Mouse (Mus musculus): ENCODE data around the gene Trdmt1.

Trdmt1 gene

GRCm38 (mm10) chr2:13557145-13558030 is 12.9 kb upstream of the Trdmt1 start:
- no peak for DNase-seq (ENCODE audit: low spot score in 2 of 2)

- no peak for DNase-seq (ENCODE audit: low spot score in 2 of 2)
Observed at GRCm38 (mm10) chr2:13556239-13556638, 11.8 kb upstream of the Trdmt1 start.

GRCm38 (mm10) chr2:13553966-13554365 is 9.5 kb upstream of the Trdmt1 start:
- no peak for DNase-seq (ENCODE audit: low spot score in 2 of 2)

GRCm38 (mm10) chr2:13548749-13549148 is 4.3 kb upstream of the Trdmt1 start:
- no peak for DNase-seq (ENCODE audit: low spot score in 2 of 2)

- no peak for DNase-seq (ENCODE audit: low spot score in 2 of 2)
Observed at GRCm38 (mm10) chr2:13543519-13544124, 846 bp downstream of the Trdmt1 start.

GRCm38 (mm10) chr2:13539860-13540259 is 4.6 kb downstream of the Trdmt1 start:
- DNase-seq (ENCODE audit: low spot score in 2 of 2): no peak

- no peak for DNase-seq (ENCODE audit: low spot score in 2 of 2)
Observed at GRCm38 (mm10) chr2:13538704-13539377, 5.6 kb downstream of the Trdmt1 start.

GRCm38 (mm10) chr2:13538258-13538657 is 6.2 kb downstream of the Trdmt1 start:
- no peak for DNase-seq (ENCODE audit: low spot score in 2 of 2)

- peak in 1 of 2 experiments; percentile 62 for DNase-seq (ENCODE audit: low spot score in 2 of 2)
Observed at GRCm38 (mm10) chr2:13537733-13538132, 6.7 kb downstream of the Trdmt1 start.

GRCm38 (mm10) chr2:13536747-13537146 is 7.7 kb downstream of the Trdmt1 start:
- DNase-seq (ENCODE audit: low spot score in 2 of 2): no peak

- DNase-seq (ENCODE audit: low spot score in 2 of 2): no peak
Observed at GRCm38 (mm10) chr2:13530639-13531038, 13.8 kb downstream of the Trdmt1 start.

GRCm38 (mm10) chr2:13529253-13529933 is 15.1 kb downstream of the Trdmt1 start:
- no peak for DNase-seq (ENCODE audit: low spot score in 2 of 2)

- DNase-seq (ENCODE audit: low spot score in 2 of 2): no peak
Observed at GRCm38 (mm10) chr2:13527531-13527930, 16.9 kb downstream of the Trdmt1 start.

GRCm38 (mm10) chr2:13527125-13527524 is 17.3 kb downstream of the Trdmt1 start:
- no peak for DNase-seq (ENCODE audit: low spot score in 2 of 2)

- DNase-seq (ENCODE audit: low spot score in 2 of 2): no peak
Observed at GRCm38 (mm10) chr2:13526205-13526604, 18.3 kb downstream of the Trdmt1 start.

- no peak for DNase-seq (ENCODE audit: low spot score in 2 of 2)
Observed at GRCm38 (mm10) chr2:13523540-13524456, 20.7 kb downstream of the Trdmt1 start.

GRCm38 (mm10) chr2:13522106-13522505 is 22.4 kb downstream of the Trdmt1 start:
- DNase-seq (ENCODE audit: low spot score in 2 of 2): no peak

GRCm38 (mm10) chr2:13514949-13515348 is 29.5 kb downstream of the Trdmt1 start:
- no peak for DNase-seq (ENCODE audit: low spot score in 2 of 2)

GRCm38 (mm10) chr2:13502717-13503116 is 41.8 kb downstream of the Trdmt1 start:
- DNase-seq (ENCODE audit: low spot score in 2 of 2): no peak

GRCm38 (mm10) chr2:13501553-13501952 is 42.9 kb downstream of the Trdmt1 start:
- DNase-seq (ENCODE audit: low spot score in 2 of 2): no peak
